Mouse (Mus musculus) spleen, postnatal 36 days (tissue): ENCODE results near the gene Col4a3bp.
A peak's percentile ranks its signal among the peaks of the same experiment; 100 is the strongest.

Experiments used
- DNase-seq, 2 experiments: peaks; one replicate each; pipeline ENCODE4 v3.0.0; 2022; ENCODE audit warnings: low spot score in 2 of 2, mixed read lengths in 1 of 2

The Col4a3bp gene

DNA sequence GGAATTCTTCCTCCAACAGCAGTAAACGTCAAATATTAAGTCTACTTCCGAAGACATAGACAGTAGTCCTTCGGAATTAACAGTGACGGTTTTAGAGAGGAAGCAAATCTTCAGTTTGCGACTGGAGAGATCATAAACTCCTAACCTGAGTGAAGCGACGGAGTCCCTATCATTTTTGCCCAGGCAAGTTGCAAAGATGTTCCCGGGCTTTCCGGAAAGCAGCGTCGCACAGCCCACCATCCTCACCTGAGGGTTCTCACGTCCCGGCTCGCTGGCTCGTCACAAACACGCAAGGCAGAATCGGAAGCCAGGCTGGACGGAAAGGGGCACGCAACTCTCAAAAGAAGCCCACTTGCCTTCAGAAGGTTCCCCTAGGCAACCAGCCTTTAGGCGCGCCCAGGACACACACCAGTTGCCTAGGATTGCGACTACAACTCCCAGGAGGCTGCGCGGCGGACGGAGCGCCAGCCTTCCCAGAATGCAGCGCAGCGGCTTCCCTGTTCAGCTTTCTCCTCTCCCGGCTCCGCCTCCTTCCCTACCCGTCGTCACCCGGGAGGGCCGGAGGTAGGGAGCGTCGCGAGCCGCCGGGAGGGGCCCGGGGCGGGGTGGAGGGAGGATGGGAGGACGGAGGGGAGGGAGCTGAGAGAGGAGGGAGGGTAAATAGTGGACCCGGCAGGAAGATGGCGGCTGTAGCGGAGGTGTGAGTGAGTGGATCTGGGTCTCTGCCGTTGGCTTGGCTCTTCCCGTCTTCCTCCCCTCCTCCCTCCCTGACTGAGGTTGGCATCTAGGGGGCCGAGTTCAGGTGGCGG lies at the start of gene Col4a3bp, which contains the start of gene Polk:
Gene Col4a3bp (plus strand): TSS at position 538 of the 809 bp plus-strand sequence.
Gene Polk (minus strand): TSS at position 499 of the 809 bp plus-strand sequence.
- DNase-seq, result peak; percentile 97 to 98

DNA sequence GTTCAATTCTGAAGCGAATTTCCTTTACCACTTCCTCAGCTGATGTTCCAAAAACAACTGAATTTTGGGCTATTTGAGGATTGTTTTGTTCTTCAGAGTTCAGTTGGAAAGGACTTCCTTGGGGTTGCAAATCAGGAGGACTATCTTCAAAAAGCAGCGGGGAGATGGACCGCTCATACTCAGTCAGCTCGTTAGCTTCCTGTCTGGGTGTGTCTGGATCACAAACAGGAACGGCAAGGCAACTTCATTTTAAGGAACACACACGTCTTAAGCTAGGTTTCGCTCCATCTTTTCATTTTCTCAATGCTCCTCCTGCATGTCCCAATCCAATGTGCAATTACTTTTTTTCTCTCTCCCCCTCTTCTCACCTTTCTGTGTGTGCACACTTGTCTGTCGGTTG lies 45.8 kb upstream of the Col4a3bp start:
- DNase-seq, result no peak

DNA sequence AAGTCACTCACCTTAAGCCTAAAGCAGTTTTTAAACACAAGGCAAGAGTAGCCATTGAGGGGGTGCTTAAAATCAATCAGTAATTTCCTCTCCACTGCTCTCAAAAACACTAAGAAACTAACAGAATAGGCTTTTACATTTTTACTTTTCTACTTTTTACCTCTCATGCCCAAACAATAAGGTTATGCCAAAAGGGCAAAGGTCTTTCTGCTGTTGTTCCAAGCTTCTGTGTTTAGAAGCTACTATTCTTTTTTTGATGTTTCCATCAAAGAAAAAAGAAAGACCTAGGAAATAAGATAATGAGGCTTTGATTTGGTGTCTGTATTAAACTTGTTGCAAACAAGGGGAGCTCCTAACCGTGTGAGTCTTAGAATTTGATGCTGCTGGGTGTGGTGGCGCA lies 42.5 kb upstream of the Col4a3bp start:
- DNase-seq, result no peak

DNA sequence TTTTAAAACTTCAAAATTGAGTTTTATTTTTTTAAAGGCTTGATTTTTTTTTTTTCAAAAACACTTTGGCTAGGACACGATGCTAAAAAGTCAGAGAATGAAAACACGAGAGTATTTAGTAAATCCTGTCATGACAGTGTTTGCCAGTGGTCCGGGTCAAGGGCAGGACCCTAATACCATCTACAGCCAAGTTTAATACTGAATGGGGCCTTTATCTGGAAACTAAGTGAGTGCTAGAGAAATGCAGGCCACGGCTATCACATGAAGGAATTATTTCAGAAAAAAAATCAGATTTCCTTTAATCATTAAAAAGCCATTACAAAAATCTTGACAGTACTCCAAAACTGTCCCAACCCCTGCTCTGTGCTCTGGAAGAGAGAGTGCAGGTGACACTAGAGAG lies 36.8 kb upstream of the Col4a3bp start:
- DNase-seq, result no peak

DNA sequence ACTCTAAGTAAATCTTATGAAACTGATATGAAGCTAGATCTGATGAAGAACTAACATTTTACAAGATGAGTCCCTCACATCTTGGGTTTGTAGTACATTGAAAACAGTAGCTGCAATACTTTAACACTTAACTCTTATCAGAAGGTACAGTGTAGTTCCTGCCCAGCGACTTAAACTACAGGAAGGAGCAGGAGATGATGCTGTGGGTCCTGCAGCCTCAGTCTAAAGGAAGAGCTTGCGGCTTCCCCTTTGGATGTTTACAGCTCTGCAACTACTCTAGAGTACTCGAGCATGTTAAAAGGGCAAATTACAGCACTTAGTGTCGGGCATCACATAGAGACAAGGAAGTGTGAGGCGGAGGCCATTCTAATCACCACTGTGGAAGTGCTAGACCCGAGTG lies 36.1 kb upstream of the Col4a3bp start:
- DNase-seq, result no peak

DNA sequence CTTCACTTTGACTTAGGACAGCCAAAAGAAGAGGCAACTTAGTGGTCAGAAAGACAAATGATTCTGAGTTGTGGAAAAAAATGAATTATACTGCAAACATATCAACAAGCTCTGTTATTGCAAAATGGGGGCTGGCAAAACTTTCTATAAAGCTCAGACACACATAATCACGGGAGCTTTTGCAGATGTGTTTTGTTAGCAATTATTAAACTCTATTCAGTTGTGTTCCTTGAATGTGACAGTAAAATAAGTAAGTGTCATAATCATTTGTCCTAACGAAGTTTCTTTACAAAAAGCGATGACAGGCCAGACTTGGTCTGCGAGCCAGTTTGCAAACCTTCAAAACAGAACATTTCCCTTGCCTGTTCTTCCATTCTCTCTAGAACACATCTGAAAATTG lies 34.9 kb upstream of the Col4a3bp start:
- no peak for DNase-seq

DNA sequence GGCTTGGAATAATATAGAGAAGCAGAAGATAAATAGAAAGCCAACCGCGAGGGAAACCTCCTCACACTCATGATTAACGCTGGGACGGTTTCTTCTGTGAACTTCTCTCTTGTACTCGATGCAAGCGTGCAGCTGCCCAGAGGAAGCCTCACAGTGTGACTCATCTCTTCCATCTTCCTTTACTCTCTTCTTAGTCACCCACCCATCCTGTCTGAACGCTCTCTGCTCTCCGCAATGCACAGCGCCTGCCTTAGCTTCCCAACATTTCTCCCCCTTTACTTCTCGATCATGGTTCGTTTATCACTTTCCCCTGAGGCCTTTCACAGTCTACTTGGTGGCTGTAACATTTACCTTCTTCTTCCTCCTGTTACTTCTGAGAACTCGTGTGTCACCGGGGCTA lies 31.8 kb upstream of the Col4a3bp start:
- peak; percentile 40 to 45 for DNase-seq

DNA sequence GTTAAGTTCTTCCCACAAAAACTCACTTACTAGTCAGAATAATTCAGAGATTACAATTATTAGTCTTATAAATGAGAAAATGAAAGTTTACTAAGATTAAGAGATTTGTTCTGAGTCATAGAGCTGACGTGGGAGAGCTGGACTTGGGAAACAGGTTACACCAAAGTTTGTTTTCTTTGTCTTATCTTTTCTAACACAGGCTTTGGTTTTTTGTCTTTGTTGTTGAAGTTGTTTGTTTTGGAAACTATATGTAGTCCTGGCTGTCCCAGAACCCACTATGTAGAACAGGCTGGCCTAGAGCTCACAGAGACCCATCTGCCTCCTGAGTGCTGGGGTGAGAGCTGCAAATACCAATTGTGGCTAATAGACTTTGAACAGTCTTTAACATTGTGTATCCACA lies 31.2 kb upstream of the Col4a3bp start:
- DNase-seq, result no peak

DNA sequence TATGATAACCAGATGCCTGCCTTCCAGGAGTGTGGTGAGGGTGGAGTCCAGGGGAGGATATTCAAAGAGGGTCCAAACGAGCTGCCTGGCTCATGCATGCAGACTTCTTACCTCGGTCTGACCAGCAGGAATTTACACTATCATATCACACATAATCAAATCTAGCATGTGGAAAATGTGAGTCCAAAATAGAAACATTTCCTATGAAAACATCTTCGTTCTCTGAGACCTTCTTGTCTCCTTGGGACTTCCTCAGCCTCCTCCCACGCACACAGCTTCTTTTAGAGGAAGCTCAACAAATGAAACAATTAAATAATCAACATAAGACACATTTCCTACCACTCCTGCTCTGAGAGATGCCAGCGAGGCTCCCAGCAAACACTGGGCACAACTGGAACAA lies 30.5 kb upstream of the Col4a3bp start:
- DNase-seq, result no peak

DNA sequence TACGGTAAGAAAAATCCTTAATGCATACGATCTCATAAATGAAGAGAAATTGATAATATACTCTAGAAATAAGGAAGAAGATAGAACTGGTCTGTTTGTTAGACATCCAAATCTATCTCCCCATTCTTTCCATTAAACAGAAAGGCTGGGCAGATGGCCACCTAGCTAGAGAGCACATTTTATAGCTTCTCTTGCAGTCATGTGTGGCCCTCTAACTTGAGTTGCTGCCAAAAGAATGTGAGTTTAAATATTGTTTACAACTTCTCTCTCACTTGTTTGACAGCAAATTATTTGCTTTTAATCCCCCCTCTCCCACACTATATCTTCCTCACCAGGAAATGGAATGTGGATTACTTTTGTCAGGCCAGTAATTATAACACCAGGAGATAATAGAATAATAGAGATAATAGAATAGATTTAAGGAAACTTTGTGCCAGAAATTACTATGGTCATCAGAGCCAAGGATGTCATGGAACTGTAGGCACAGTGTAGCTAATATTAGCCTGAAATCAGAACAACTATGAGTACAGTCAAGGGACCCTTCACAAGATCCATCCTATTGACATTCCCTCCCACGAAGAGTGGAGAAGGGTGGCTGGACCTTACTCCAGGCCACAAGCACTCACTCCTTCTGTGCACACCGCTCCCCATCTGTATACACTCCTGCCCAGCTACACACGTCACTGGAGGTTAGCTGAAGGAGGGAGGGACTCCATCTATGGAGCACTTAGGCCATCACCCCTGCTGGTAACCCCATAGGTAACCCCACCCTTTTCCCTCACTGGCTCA lies 28.1 kb upstream of the Col4a3bp start:
- DNase-seq, result no peak

DNA sequence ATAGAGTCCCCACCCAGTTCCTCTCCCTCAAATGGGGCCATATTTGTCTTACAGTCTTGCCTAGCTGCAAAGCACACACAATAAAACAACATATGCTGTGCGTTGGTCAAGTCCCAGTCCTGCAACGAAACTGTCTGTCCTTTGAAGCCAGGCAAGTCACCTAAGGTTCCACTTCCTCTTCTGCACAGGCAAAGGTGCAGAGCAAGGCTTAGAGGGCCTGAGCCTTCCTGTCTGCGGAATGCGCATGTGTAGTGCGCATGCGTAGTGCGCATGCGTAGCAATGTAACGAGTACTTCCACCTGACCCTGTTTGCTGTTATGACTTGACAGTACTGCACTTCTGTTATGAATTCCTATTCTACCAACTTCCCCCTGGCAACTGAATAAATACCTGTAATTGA lies 26.2 kb upstream of the Col4a3bp start:
- peak in 1 of 2 experiments; percentile 4 for DNase-seq

DNA sequence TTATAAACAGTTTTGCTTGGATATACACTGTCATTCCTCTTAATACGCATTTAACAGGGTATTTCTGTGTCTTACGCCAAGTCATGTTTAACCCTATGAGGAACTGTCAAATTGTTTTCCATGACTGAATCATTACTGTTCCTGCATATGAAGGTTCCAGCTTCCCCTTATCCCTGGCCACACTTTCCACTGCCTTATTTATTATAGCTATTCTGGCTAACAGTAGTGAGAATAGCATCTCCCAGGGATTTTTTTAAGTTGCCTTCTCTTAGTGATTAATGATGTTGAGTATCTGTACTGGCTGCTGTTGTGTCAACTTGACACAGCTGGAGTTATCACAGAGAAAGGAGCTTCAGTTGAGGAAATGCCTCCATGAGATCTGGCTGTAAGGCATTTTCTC lies 25.1 kb upstream of the Col4a3bp start:
- DNase-seq, result no peak

DNA sequence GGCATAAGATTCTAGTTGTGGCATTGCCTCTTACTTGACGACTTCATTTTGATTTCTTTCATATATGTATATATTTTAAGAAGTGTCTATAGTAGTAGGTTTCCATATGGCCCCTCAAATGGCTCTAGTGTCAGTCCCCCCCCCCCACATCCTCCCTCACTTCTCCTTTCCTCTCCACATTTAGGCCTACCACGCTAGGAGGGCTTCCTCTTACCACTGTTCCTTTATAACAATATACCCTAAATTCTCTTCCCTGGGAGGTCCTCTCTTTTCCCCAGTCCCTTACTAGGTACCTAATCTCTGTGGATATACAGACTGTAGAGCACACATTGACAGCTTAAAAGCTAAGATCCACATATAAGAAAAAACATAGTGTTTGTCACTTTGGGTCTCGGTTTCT lies 21.1 kb upstream of the Col4a3bp start:
- DNase-seq, result no peak

DNA sequence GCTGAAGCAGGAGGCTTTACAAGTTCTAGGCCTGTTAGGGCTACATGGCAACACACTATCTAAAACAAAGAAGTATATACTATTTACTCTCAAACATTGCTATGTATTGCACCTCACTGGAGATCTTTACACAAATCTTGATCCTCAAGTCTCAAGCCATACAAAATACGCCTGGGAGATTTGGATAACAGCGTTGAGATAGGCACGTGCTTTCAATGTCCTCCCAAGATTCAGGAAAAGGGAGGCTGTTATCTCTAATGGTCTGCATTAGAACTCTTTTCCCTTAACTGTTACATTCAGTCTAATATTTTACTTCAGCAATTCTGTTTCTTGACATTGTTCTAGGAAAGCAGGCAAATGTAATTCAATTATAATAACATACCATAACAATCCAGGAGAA lies 15.4 kb upstream of the Col4a3bp start:
- no peak for DNase-seq

DNA sequence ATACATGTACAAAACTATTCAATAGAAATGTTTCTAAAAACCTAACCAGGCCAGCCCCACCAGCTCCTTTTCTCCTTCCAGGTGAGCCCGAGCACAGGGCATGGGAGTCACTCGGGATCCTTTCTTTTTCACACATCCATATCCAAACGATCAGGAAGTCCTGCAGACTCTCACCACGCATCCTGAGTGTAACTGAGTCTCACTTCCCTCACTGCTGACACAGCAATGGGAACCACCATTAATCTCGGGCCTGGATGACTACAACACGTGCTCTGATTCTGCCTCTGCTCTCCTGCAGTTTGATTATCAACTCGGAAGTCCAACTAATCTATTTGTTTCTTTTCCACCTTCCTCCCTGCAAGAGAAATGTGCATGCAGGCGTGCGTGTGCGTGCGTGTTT lies 14.6 kb upstream of the Col4a3bp start:
- DNase-seq, result no peak

DNA sequence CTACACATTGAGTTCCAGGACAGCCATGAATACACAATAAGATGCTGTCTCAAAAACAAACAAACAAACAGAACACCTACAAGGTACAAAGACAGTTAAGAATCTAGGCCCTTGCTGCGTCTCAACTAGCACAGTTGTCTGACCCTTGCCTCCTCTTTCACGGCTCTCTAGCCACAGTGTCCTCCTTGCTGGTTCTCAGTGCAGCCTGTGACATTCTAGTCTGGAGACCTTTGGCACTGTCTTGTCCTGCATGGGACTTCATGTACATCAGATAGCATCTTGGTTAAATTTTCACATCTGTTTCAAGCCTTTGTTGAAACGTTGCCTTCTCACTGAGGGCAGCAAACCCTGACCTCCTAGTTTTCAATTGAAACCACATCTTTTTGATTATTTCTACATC lies 13.6 kb upstream of the Col4a3bp start:
- DNase-seq, result no peak

DNA sequence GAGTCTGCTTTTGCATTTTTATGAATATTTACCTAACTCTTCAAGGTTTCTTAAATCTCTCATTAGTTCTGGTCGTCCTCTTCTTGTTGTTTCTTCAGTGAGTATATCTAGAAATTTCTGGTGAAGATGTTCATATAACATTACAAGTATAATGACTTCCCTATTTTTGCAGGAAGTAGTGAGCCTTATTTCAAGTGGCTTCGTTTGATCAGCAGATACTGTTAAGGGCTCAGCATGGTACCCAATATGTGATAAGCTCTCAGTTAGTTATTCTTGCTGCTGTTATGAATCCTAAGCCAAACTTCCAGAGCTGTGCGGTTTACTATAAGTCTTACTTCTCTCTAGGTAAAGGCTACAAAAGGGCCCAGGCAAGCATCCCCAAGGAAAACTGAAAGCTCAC lies 12.9 kb upstream of the Col4a3bp start:
- DNase-seq, result no peak

DNA sequence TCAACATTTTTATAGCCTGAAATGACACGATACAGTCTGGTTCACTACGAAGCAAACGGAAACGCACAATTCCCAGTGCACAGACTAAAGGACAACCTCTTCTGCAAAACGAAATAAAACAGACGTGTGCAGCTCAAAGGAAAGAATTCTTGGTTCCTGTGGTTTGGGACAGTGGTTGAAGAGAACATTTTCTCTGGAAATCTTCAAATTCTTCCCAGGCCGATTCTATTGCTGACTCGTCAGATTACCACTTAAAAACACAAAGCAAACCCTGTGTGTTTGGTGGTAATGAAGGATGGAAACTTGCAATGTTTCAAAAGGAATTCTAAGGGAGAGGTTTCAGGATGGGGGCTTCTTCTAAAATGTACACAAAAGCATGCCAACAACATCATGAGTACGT lies 12.4 kb upstream of the Col4a3bp start:
- DNase-seq, result no peak

DNA sequence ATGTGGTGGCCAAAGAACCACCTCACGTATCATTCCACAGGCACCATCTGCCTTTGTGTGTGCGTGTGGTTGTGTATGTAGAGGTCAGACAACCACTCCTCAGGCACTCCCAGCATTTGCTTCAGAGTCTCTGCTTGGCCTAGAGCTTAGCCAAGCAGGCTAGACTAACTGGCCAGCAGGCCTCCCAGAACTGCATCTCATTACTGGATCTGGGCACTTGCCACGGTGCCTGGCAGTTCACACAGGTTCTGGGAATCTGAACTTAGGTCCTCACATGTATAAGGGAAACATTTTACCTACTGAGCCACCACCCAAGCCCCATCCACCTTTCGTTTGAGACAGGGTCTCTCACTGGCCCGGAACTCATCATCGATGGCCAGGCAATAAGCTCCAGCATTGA lies 10.2 kb upstream of the Col4a3bp start:
- no peak for DNase-seq

DNA sequence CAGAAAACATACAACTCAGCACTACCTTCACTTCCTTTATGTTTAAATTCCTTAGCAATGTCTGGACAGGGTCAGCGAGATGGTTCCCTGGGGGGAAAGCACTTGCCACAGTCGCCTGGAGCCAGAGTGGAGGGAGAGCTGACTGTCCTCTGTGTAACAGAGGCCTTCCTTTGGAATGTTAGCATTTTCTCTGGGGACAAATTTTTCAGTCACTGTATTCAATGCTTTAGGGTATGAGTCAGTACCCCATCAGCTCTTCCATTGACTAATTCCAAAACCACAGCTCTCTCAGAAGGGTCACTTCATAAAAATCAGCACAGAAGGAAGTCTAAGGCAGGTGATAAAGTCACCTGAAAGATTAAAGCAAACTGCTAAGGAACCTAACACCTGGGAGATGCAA lies 8.7 kb upstream of the Col4a3bp start:
- DNase-seq, result no peak

DNA sequence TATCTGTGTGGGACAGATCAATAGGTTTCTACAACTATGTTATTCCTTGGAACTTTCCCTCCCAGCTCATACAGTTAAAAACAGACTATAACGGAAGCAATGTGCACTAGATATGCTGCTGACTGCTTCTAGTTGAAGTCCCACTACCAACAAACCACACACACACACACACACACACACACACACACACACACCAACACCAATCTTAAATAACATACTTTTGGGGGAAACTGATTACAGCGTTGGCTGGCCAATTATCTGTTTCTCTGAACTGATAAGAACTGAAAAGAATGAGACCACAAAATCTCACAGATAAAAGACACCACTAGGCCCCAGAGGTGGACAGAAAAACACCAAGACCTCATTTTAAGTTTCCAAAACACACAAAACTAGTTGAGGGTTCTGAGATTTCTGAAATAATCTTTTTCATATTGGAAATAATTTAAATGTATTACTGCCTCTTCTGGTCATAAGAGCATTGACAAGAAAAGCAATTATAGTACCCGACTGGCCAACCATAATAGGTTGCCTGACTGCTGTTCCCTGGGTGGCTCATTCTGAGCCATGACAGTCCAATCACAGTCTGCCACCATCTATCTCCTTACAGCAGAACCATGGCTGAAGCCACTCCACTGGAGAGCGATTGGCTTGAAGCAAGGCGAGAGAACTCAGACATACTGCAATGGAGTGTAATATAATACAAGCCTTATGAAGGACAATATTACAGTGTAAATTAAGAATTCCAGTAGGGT lies 5.4 kb upstream of the Col4a3bp start:
- no peak for DNase-seq

DNA sequence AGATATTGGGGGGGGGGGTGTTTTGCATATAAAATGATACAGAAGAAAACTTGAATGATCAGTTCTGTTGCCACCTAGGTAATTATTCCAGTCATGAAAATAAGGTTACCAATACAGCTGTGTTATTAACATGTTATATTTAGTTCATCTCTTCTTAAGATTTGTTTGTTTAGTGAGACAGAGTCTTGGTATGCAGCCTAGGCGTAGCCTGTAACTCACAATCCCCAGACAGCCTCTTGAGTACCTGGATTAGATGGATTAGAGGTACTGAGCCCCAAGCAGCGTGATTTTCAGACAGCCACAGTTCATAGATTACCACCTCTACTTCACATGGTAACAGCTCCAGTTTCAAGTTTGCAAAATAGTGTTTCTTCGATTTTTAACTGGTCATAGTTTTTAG lies 4.3 kb upstream of the Col4a3bp start:
- no peak for DNase-seq
